Mouse (Mus musculus): ENCODE data around the gene Commd1.

The Commd1 gene

DNA sequence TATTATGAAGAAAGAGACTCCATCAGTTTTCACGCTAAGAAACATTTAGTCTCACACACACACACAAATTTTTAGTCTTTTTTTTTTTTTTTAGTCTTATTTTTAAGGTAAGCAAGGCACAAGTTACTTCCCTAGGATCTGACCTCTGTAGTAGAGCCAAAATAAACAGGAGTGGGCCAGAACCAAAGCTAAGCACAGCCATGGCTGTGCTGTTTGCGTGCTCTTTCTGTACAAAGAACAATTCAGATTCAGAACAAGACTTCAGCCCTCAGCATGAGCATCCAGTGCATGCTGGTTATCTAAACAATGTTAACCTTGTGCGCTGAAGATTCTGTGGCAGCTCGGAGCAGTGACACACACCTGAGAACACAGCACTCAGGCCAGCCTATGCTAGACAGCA lies 17.8 kb downstream of the Commd1 start:
- in situ Hi-C loops (cut with MboI; ENCODE audit: unreplicated experiment in 2 of 2) = no loop called here

DNA sequence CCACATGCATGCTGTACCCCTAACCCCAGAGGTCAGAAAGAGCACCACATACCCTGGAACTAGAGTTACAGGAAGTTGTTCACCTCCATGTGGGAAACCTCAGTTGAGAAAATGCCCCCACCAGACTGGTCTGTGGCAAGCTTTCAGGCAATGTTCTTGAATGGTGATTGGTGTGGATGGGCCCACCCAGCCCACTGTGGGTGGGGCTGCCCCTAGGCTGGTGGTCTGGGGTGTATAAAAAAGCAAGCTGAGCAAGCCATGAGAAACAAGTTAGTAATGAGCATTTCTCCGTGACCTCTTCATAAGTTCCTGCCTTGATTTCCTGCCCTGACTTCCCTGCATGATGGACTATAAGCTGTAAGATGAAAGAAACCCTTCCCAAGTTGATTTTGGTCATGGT lies 20.1 kb downstream of the Commd1 start:
- in situ Hi-C loops (cut with MboI; ENCODE audit: unreplicated experiment in 2 of 2) = no loop called here

DNA sequence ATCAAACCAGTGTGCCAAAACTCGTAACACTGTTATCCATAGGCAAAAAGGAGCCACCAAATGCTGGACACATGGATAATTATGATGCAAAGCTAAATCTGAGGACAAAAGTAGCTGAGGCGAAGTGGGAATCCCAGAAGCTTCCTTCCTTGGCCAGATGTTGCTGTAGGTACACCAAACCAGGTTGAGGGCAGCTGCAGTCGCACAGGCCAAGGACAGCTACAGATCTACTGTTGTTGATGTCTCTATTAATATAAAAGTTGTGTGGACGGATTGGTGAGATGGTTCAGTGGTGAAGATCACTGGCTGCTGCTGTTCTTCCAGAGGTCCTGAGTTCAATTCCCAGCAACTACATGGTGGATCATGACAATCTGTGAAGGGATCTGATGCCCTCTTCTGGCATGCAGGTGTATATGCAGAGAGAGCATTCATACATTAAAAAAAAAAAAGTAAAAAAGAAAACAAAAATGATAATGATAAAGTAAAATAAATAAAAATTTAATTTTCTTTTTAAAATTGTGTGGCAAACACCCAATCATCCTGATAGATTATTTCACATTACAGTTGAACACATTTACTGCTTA lies 24.3 kb downstream of the Commd1 start:
- in situ Hi-C loops (cut with MboI; ENCODE audit: unreplicated experiment in 2 of 2) = loop anchor here (5.0 to 10.0 kb wide), 7 partner anchors 96 to 731 kb away; partner anchors contain the start of gene B3gnt2 (in 1 of the 2)

GRCm38 (mm10) chr11:22956830-22957229 lies 25.4 kb downstream of the Commd1 start:
- in situ Hi-C loops (cut with MboI; ENCODE audit: unreplicated experiment in 2 of 2) = loop anchor here (5.0 to 10.0 kb wide), 7 partner anchors 95 to 730 kb away; partner anchors contain the start of gene B3gnt2 (in 1 of the 2)

DNA sequence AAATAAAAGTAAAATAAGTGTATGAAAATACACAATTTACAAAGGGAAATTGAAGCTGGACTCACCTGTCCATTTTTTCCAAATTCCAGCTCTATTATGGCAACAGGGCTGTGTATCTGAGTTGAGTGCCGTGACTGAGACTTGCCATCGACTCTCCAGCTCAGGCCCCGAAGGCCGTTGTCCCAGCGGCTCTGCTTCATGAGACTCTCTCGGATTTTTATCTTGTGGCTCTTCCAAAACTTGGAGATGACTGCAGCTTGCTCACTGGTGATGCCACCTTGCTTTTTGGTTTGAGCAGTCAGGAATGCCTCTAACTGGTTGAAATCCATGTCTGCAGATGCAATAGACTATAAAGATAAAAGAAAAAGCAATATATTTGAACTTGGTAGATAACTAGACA lies 25.8 kb downstream of the Commd1 start:
- in situ Hi-C loops (cut with MboI; ENCODE audit: unreplicated experiment in 2 of 2) = loop anchor here (5.0 to 10.0 kb wide), 7 partner anchors 94 to 729 kb away; partner anchors contain the start of gene B3gnt2 (in 1 of the 2)

DNA sequence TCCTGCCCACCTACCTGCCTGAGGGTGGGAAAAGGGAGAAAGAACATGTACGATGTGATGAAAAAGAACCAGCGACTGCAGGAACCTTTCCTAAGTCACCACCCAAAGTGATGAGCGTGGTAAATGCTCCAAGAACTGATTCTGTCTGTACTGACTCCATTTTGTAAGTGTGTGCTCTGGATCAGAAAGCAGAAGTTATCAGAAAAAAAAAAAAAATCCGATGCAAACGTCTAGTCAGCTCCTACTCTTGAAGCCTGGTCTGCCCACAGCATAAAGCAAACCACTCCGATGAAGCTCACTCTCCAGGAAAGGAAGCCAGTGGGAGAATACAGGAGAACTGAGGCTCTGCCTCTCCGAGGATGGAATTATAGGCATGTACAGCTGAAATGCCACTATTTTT lies 29.5 kb downstream of the Commd1 start:
- in situ Hi-C loops (cut with MboI; ENCODE audit: unreplicated experiment in 2 of 2) = loop anchor here (5.0 to 10.0 kb wide), 2 partner anchors 85 to 248 kb away; no protein-coding TSS in a partner anchor

DNA sequence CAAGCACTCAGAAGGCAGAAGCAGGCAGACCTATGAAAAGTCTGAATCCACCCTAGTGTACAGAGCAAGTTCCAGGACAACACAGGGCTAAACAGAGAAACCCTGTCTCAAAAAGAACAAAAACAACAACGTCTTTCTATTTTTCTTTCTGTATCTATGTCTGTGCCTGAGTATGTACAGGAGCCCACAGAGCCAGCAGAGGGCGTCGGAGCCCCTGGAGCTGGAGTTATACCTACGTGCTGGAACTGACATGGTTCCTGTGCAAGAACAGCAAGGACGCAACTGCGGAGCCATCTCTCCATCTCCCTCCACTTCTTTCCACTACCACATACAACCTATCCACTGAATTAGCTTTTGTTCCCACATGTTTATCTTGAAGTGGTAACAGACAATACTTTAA lies 32.1 kb downstream of the Commd1 start:
- in situ Hi-C loops (cut with MboI; ENCODE audit: unreplicated experiment in 2 of 2) = loop anchor here (5.0 to 10.0 kb wide), 2 partner anchors 83 to 245 kb away; no protein-coding TSS in a partner anchor

- in situ Hi-C loops (cut with MboI; ENCODE audit: unreplicated experiment in 2 of 2) = no loop called here
These were observed 33.1 kb downstream of the Commd1 start for GRCm38 (mm10) chr11:22949101-22949500.

DNA sequence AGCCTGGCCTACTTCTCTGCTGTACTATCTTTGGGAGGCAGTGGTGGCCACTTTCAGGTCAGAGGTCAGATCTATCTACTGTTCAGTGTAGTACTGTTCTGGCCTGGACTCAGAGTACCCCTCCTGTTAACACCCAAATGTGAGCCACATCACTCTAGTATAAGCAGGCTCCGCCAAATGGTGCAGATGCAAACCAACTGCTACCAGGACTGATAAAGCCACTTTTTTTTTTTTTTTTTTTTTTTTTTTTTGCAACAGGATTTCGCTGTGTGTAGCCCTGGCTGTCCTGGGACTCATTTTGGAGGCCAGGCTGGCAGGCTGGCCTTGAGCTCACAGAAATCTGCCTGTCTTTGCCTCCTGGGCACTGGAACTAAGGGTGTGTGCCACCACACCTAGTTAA lies 43.2 kb downstream of the Commd1 start:
- in situ Hi-C loops (cut with MboI; ENCODE audit: unreplicated experiment in 2 of 2) = loop anchor here (5.0 kb wide), 2 partner anchors 37 to 42 kb away; no protein-coding TSS in a partner anchor

DNA sequence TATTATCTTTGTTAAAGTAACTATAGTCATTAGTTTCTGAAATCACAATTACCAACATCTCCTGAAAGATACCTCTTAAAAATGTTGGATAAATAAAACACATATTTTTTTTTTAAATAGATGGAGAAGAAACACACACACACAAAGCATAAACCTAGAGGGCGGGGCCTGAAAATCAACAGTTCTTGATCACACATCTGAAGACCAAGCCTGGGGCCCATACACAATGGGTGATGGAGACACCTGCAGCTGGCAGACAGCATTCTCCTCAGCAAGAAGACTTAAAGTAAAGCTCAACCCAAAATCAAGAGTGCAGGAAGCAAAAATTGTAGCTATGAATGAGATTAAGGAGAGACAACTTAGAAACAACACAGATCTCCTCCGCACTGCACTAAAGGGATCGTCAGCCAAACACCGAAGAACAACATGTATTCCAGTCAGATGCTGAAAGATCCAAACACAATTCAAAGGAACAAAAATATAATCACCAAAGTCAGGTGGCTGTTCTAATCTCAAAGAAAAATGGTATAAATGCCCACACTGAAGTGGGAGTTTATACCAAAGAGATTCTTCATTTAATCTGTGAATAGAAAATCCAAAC lies 44.4 kb downstream of the Commd1 start:
- in situ Hi-C loops (cut with MboI; ENCODE audit: unreplicated experiment in 2 of 2) = loop anchor here (5.0 kb wide), 2 partner anchors 36 to 41 kb away; no protein-coding TSS in a partner anchor

DNA sequence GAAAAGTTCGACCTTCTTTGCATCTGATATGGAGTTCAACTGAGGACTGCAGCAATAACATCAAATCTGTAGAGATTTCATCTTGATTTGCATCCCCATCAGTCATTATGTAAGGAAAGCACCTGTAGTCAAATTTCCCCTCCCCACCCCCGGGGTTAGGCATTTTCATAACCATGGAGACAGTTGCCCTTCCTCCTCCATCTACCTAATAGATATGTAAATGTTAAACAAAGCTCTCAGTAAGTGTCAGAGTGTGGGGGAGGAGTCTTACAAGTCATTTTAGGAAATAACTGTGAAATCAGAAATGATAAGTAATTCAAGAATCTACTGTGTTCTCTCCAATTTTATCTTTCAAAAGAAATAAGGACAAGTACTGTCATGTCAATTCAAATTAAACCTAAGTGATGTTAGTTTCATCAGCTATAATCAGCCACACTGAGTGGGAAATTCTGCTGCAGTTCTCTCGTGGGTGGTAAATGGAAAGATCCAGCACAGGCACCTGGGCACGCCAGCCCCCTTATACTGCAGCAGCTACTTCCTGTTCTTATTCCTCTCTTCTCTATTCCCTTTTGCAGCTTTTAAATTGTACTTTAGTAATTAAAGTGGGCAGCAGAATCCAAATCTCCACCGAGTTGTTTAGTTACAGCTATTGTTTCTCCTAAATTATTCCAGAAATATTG lies 45.6 kb downstream of the Commd1 start:
- in situ Hi-C loops (cut with MboI; ENCODE audit: unreplicated experiment in 2 of 2) = loop anchor here (5.0 kb wide), 2 partner anchors 34 to 39 kb away; no protein-coding TSS in a partner anchor

DNA sequence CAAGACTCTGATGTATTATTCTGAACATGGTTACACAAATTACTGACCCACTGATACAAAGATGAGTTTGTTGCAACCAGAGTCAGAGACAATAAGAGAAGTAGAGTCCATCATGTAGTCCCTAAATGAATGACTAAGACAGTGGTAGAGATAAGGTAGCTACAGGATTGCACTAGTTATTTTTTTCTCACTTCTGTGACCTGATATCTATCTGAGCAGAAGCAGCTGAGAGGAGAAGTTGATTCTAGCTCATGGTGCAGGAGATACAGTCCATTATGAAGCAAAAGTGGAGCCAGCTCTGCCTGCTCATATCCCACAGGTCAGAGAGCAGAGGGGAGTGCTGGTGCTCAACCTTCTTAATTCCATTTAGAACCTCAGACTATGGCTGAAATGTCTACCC lies 50.0 kb downstream of the Commd1 start:
- in situ Hi-C loops (cut with MboI; ENCODE audit: unreplicated experiment in 2 of 2) = no loop called here

GRCm38 (mm10) chr11:22931320-22931905 lies 50.8 kb downstream of the Commd1 start:
- in situ Hi-C loops (cut with MboI; ENCODE audit: unreplicated experiment in 2 of 2) = no loop called here

DNA sequence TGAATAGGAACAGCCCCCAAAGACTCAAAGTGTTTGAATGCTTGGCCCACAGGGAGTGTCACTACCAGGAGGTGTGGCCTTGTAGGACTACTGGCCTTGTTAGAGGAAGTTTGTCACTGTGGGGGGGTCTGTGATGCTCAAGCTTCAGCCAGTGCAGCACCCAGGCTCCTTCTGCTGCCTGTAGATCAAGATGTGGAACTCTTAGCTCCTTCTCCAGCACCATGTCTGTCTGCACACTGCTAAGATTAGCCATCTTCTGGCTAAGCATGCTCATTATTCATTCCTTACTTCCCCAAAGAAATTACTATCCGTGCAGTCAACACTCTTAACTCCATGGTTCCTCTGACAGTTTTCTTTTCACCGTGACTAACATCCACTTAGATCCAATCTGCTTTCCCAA lies 52.1 kb downstream of the Commd1 start:
- in situ Hi-C loops (cut with MboI; ENCODE audit: unreplicated experiment in 2 of 2) = no loop called here

DNA sequence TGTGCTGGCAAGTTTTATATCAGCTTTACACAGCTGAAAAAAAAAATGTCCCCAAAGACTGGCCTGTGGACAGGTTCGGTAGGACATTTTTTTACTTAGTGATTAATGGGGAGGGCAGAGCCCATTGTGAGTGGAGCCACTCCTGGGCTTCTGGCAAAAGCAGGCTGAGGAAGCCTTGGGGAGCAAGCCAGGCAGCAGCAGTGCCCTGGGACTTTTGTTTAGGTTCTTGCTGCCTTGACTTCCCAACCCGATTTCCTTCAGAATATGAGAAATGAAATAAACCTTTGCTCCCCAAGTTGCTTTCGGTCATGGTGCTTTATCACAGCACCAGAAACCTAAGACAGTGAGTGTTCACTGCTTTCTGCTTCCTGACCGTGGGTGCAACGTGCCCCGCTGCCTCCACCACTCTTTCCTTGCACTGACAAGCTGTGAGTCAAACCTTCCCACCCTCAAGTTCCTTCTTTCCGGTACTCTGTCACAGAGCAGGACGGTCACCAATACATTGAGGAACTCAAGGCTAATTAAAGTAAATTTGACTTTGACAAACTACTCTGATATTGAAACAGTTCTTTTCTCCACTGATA lies 53.5 kb downstream of the Commd1 start:
- in situ Hi-C loops (cut with MboI; ENCODE audit: unreplicated experiment in 2 of 2) = no loop called here

- in situ Hi-C loops (cut with MboI; ENCODE audit: unreplicated experiment in 2 of 2) = no loop called here
These were observed 58.6 kb downstream of the Commd1 start for GRCm38 (mm10) chr11:22923606-22924005.

DNA sequence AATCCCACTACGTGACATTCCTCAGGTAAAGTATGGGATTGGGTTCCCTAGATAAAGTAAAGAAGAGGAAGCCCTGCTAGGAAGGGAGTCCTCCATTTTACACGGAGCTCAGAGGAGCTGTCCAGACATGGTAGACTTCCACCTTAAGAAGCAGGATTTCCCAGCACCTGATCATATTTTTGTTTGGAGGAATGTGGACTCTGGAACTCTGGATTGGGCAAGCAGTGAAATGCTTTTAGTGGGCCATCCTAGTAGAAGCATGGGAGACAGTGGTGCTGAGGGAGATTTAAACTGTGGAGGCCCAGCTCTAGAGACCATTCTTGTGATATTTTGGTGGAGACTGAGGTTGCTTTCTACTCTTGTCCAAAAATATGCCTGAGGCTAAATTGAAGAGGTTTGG lies 59.6 kb downstream of the Commd1 start:
- in situ Hi-C loops (cut with MboI; ENCODE audit: unreplicated experiment in 2 of 2) = no loop called here

DNA sequence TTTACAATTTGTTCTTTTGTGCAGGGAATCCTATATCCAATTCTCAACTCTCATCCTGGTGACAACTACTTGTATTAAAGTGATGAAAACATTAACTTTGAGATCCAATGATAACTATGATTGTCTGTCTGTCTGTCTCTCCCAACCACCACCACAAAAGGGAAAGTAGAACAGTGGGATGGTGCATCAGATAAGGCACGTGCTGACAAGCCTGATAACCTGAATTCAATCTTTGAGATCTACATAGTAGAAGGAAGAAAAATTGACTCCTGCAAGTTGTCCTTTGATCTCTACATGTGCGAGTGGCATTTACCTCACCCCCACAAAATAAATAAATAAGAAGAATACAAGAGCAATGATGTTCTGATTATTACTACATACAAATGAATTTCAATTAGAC lies 62.8 kb downstream of the Commd1 start:
- in situ Hi-C loops (cut with MboI; ENCODE audit: unreplicated experiment in 2 of 2) = no loop called here

- in situ Hi-C loops (cut with MboI; ENCODE audit: unreplicated experiment in 2 of 2) = no loop called here
These were observed 64.4 kb downstream of the Commd1 start for GRCm38 (mm10) chr11:22917786-22918185.

- in situ Hi-C loops (cut with MboI; ENCODE audit: unreplicated experiment in 2 of 2) = no loop called here
These were observed 68.4 kb downstream of the Commd1 start for GRCm38 (mm10) chr11:22913744-22914143.

GRCm38 (mm10) chr11:22911831-22912230 lies 70.4 kb downstream of the Commd1 start:
- in situ Hi-C loops (cut with MboI; ENCODE audit: unreplicated experiment in 2 of 2) = no loop called here

Measured in v-Abl transformed pro-B cells (cell line).